24 mouse cellular contexts compared by ENCODE assay signal in genomic region chr4:108045136-108046107, GRCm38 (mm10). TPM values are rescaled to one million over a fixed set of nuclear protein-coding genes. Genes with fewer than 3 reads are reported as not detected.
DNase-seq lines count a peak whose midpoint lies in the region; ATAC-seq lines count a peak whose summit lies in the region.
"Had no signal": no experiment of that assay in that cellular context is flagged by ENCODE, and none has a peak within 500 bp of the region (broad histone marks: within the 10 kb centered on the region; RNA-seq: fewer than 3 reads in every experiment).

No protein-coding gene starts in this region.

- ATAC-seq in heart, embryonic 16.5 days (replicated peaks; ENCODE audit: extremely low read depth, insufficient read depth, low FRiP score): peak; percentile 41; the same call in 1 of the 2 replicates
- ATAC-seq in hindbrain, embryonic 13.5 days (ENCODE audit: low FRiP score): no peak
- ATAC-seq: forebrain, embryonic 13.5 days had no signal

- H3K36me3 ChIP-seq in heart, embryonic 16.5 days (ENCODE audit: control insufficient read depth, insufficient read depth): peaks cover 8% of the 10 kb centered on the region; the same call in 1 of the 2 replicates
- peaks cover 55% of the 10 kb centered on the region for H3K36me3 ChIP-seq in limb, embryonic 10.5 days
- peaks cover 73% of the 10 kb centered on the region for H3K36me3 ChIP-seq in hindbrain, embryonic 13.5 days

- intact Hi-C loops in heart, postnatal 25 days (cut with DNase I): no loop called here

- DNase-seq in cerebellum, postnatal 10 days: peak; percentile 55 to 65
- DNase-seq in cerebellum, adult 18-20 months: no peak
- DNase-seq in heart, postnatal 25 days (ENCODE audit: low spot score): no peak
- DNase-seq in limb, embryonic 10.5 days (ENCODE audit: low spot score): no peak
- peak; percentile 38 for DNase-seq in mesoderm, embryonic 11.5 days (ENCODE audit: low read depth, low spot score)
- no peak for DNase-seq in liver
- DNase-seq: adrenal gland, postnatal 14 days; cerebellum, adult 9-10 months; kidney, adult 11 months; layer of hippocampus, adult 9-11 months; lung, postnatal 36 days; midbrain, embryonic 14.5 days; right cerebral cortex, postnatal 25 days; spleen, adult 18-20 months had no signal

- H3K27me3 ChIP-seq in heart, embryonic 16.5 days (ENCODE audit: control insufficient read depth, insufficient read depth, low read length): no peaks in the 10 kb centered on the region
- no peaks in the 10 kb centered on the region for H3K27me3 ChIP-seq in limb, embryonic 10.5 days (ENCODE audit: low read depth, poor library complexity, severe bottlenecking)
- no peaks in the 10 kb centered on the region for H3K27me3 ChIP-seq in hindbrain, embryonic 13.5 days
- H3K27me3 ChIP-seq: forebrain, embryonic 13.5 days; hindbrain, embryonic 12.5 days; liver, embryonic 15.5 days; lung, embryonic 15.5 days; megakaryocyte, embryonic 14.5 days; neural tube, embryonic 12.5 days had no signal

- no peak overlapping the region for H3K9ac ChIP-seq in heart, embryonic 16.5 days (ENCODE audit: low read length)
- H3K9ac ChIP-seq in hindbrain, embryonic 13.5 days: no peak overlapping the region
- H3K9ac ChIP-seq: forebrain, embryonic 13.5 days; hindbrain, embryonic 12.5 days; liver, embryonic 15.5 days; lung, embryonic 15.5 days; neural tube, embryonic 12.5 days had no signal

- no peak overlapping the region for H3K4me2 ChIP-seq in heart, embryonic 16.5 days (ENCODE audit: low read depth, low read length)
- H3K4me2 ChIP-seq in hindbrain, embryonic 13.5 days: no peak overlapping the region
- H3K4me2 ChIP-seq: forebrain, embryonic 13.5 days; hindbrain, embryonic 12.5 days; liver, embryonic 15.5 days; lung, embryonic 15.5 days; neural tube, embryonic 12.5 days had no signal

- H3K27ac ChIP-seq in heart, embryonic 16.5 days (ENCODE audit: low read length): peak overlapping the region; percentile 24; the same call in 1 of the 2 replicates
- H3K27ac ChIP-seq in limb, embryonic 10.5 days: peak overlapping the region; percentile 27; the same call in 1 of the 2 replicates
- H3K27ac ChIP-seq in hindbrain, embryonic 13.5 days: no peak overlapping the region
- H3K27ac ChIP-seq: forebrain, embryonic 13.5 days; hindbrain, embryonic 12.5 days; kidney, postnatal 0 days; liver, embryonic 15.5 days; lung, embryonic 15.5 days; neural tube, embryonic 12.5 days had no signal

- WGBS in heart, embryonic 16.5 days: 61% methylated on average over 19 of the region's 19 CpGs
- 71% methylated on average over 19 of the region's 19 CpGs for WGBS in limb, embryonic 10.5 days
- 73% methylated on average over 19 of the region's 19 CpGs for WGBS in hindbrain, embryonic 13.5 days

- no peaks in the 10 kb centered on the region for H3K9me3 ChIP-seq in heart, embryonic 16.5 days (replicated peaks; ENCODE audit: control insufficient read depth, low read length)
- no peaks in the 10 kb centered on the region for H3K9me3 ChIP-seq in limb, embryonic 10.5 days (replicated peaks)
- H3K9me3 ChIP-seq in hindbrain, embryonic 13.5 days: no peaks in the 10 kb centered on the region
- H3K9me3 ChIP-seq: forebrain, embryonic 13.5 days; hindbrain, embryonic 12.5 days; liver, embryonic 15.5 days; lung, embryonic 15.5 days; megakaryocyte, embryonic 14.5 days; neural tube, embryonic 12.5 days had no signal

- no peak overlapping the region for H3K4me3 ChIP-seq in heart, embryonic 16.5 days (ENCODE audit: low read length)
- H3K4me3 ChIP-seq in limb, embryonic 10.5 days: no peak overlapping the region
- no peak overlapping the region for H3K4me3 ChIP-seq in hindbrain, embryonic 13.5 days
- H3K4me3 ChIP-seq: erythroblast, embryonic 14.5 days; forebrain, embryonic 13.5 days; hindbrain, embryonic 12.5 days; liver, embryonic 15.5 days; lung, embryonic 15.5 days; megakaryocyte, embryonic 14.5 days; neural tube, embryonic 12.5 days had no signal

- H3K4me1 ChIP-seq in heart, embryonic 16.5 days (ENCODE audit: control insufficient read depth, insufficient read depth, low read length): peaks cover 9% of the 10 kb centered on the region
- peaks cover 12% of the 10 kb centered on the region; the same call in 1 of the 2 replicates for H3K4me1 ChIP-seq in limb, embryonic 10.5 days
- no peaks in the 10 kb centered on the region for H3K4me1 ChIP-seq in hindbrain, embryonic 13.5 days (replicated peaks)
- H3K4me1 ChIP-seq: forebrain, embryonic 13.5 days; hindbrain, embryonic 12.5 days; liver, embryonic 15.5 days; lung, embryonic 15.5 days; neural tube, embryonic 12.5 days had no signal

RNA-seq across cellular contexts. Expression of gene Podn, which starts 50.8 kb away (rescaled TPM):
- 0.64 TPM in 2 replicates for polyA plus RNA-seq in heart, embryonic 16.5 days (2015; fragmentation: Nextera tagmentation; extraction: Ambion mirVana)
- 10 to 100 TPM; 32.3 to 32.6 TPM for total RNA-seq in heart, postnatal 25 days (2021)
- 0.16 and 0.33 TPM in 2 replicates for polyA plus RNA-seq in limb, embryonic 10.5 days (2016; fragmentation: Nextera tagmentation; extraction: Ambion mirVana)
- polyA plus RNA-seq in hindbrain, embryonic 13.5 days (2015; fragmentation: Nextera tagmentation; extraction: Ambion mirVana): 0.13 and 0.18 TPM in 2 replicates

Comparison
In these comparisons a context has a peak if more than half of its experiments do, and no peak if none do; other contexts are left out.
1. DNase-seq: peak in cerebellum, postnatal 10 days (2 of 2) and mesoderm, embryonic 11.5 days (single experiment); none in cerebellum, adult 18-20 months (0 of 2), heart, postnatal 25 days (single experiment), limb, embryonic 10.5 days (single experiment) and liver (single experiment).